Mouse (Mus musculus) lung, postnatal 0 days (tissue): ENCODE data around the gene Arid5b. TPM values are rescaled to one million over a fixed set of nuclear protein-coding genes. Genes with fewer than 3 reads are reported as not detected.
A peak's percentile ranks its signal among the peaks of the same experiment; 100 is the strongest.

Experiments used
- ATAC-seq: fragments of 200-750 bp; cut with Nextera tagmentation; 2 replicates; pipeline ENCODE4 v1.8.0; 2017; ENCODE audit warnings: moderate library complexity
- DNase-seq: peaks from one replicate; pipeline ENCODE4 v3.0.0-alpha.2; 2016; ENCODE audit warnings: low spot score
- H3K27ac ChIP-seq: fragments of 300-500 bp; sonication (generic); 2 replicates; pipeline ENCODE4 v1.5.1; 2014; ENCODE audit warnings: antibody characterized with exemption, mild to moderate bottlenecking, low read length, mixed read lengths
- H3K27me3 ChIP-seq: fragments of 300-500 bp; sonication (generic); replicated peaks from 2 replicates; pipeline ENCODE4 v1.6.1; 2014; ENCODE audit warnings: low read length, mixed read lengths; ENCODE audit not compliant: insufficient read depth
- H3K36me3 ChIP-seq: fragments of 300-500 bp; sonication (generic); 2 replicates; pipeline ENCODE4 v1.6.1; 2014; ENCODE audit warnings: low read length, mixed read lengths; ENCODE audit not compliant: insufficient read depth
- H3K4me1 ChIP-seq: fragments of 300-500 bp; sonication (generic); 2 replicates; pipeline ENCODE4 v1.6.1; 2014; ENCODE audit warnings: antibody characterized with exemption, low read depth, low read length, mixed read lengths; ENCODE audit not compliant: insufficient read depth
- H3K4me2 ChIP-seq: fragments of 300-500 bp; sonication (generic); replicated peaks from 2 replicates; pipeline ENCODE4 v1.6.1; 2014; ENCODE audit warnings: low read depth, mild to moderate bottlenecking, low read length, moderate library complexity, mixed read lengths
- H3K4me3 ChIP-seq: fragments of 300-500 bp; sonication (generic); 2 replicates; pipeline ENCODE4 v1.5.1; 2014; ENCODE audit warnings: low read depth, low read length
- H3K9ac ChIP-seq: fragments of 300-500 bp; sonication (generic); replicated peaks from 2 replicates; pipeline ENCODE4 v1.6.1; 2014; ENCODE audit warnings: low read depth, mild to moderate bottlenecking
- H3K9me3 ChIP-seq: fragments of 300-500 bp; sonication (generic); 2 replicates; pipeline ENCODE4 v1.6.1; 2016; ENCODE audit warnings: low read length, mixed read lengths
- CTCF ChIP-seq: IDR thresholded peaks from 2 replicates; pipeline ENCODE4 v1.5.1; 2016; ENCODE audit warnings: antibody characterized with exemption, mild to moderate bottlenecking
- EP300 ChIP-seq: IDR thresholded peaks from 2 replicates; pipeline ENCODE4 v1.6.1; 2016; ENCODE audit warnings: antibody characterized with exemption, mild to moderate bottlenecking, control low read depth
- WGBS: fragments of 180-500 bp; shearing (Covaris S2); extraction: QIAGEN DNeasy Blood & Tissue Kit; methylation state at CpG from one replicate; pipeline ENCODE4 v1.1.7; 2014; 5-methylcytosine and 5-hydroxymethylcytosine counted together
- polyA plus RNA-seq: library from polyadenylated mRNA; unstranded; fragments of >200 nt; fragmentation: Nextera tagmentation; extraction: Ambion mirVana; gene quantifications from 2 replicates; pipeline ENCODE4 v1.2.1, GENCODE M21; 2015

Gene Arid5b
- polyA plus RNA-seq, 1 experiment from 2014 or later = 42.8 TPM

DNA sequence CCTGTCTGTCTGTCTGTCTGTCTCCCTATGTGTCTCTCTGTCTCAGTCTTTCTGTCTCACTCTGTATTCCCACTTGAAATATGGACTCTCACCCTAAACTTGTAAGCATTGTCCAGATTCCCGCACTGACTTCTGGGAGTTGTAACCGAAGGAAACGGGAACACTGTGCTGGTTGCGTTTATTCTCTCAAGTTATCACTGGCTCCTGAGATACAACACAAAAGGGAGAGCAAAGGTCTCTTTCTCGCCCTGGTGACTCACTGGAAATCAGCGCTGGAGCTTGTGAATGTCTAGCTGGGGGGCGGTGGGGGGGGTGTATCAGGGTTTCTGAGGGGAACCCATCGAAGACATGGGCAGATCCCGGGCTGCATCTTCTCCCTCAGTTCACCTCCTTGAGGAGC is 82.2 kb downstream of the Arid5b start:
- Histone ChIP-seq H3K4me2 (no peak overlapping the region), H3K9me3 (no peaks in the 10 kb centered on the region), H3K4me1 (no peaks in the 10 kb centered on the region), H3K27me3 (no peaks in the 10 kb centered on the region), H3K4me3 (no peak overlapping the region), H3K36me3 (no peaks in the 10 kb centered on the region), H3K27ac (no peak overlapping the region), H3K9ac (no peak overlapping the region)
- WGBS = 74% methylated on average over 9 of the region's 9 CpGs
- ATAC-seq (no peak), DNase-seq (no peak)
- no peak for TF ChIP-seq EP300
- TF ChIP-seq CTCF = no peak

DNA sequence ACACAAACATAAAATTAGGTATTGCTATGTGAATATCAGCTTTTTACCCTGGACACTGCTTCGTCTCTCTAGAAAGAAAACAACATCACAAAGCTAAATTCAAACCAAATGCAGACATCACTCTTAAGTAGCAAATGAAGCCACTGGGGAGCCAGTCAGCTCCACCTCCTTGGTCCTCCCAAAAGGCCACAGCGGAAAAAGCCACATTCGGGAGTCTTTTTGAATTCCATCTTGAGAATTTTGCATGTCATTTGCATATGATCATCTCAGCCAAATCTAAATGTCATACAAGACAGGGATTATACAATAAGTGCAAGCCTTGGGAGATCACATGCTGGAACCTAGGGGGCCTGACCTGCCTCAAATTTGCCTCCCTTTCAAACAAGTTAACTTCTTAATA is 85.0 kb downstream of the Arid5b start:
- no peak for ATAC-seq
- 74% methylated on average over 3 of the region's 3 CpGs for WGBS

GRCm38 (mm10) chr10:68192824-68193255 is 85.7 kb downstream of the Arid5b start:
- Histone ChIP-seq H3K4me2 (peak overlapping the region; percentile 56), H3K9me3 (no peaks in the 10 kb centered on the region), H3K27ac (peak overlapping the region; percentile 63), H3K9ac (no peak overlapping the region), H3K36me3 (no peaks in the 10 kb centered on the region), H3K4me3 (no peak overlapping the region), H3K4me1 (no peaks in the 10 kb centered on the region; the same call in 1 of the 2 replicates), H3K27me3 (no peaks in the 10 kb centered on the region)
- TF ChIP-seq EP300 (peak; percentile 23; the same call in 1 of the 2 replicates), CTCF (no peak)
- DNase-seq = peak; percentile 80
- peak; percentile 77 for ATAC-seq
- WGBS = 32% methylated on average over 3 of the region's 3 CpGs

More for the DNA sequence above, 85.0 kb downstream of the Arid5b start:
- TF ChIP-seq CTCF (no peak), EP300 (no peak)
- H3K9me3 ChIP-seq = no peaks in the 10 kb centered on the region
- H3K9ac ChIP-seq = no peak overlapping the region
- H3K4me1 ChIP-seq = no peaks in the 10 kb centered on the region; the same call in 1 of the 2 replicates
- no peaks in the 10 kb centered on the region for H3K27me3 ChIP-seq
- H3K27ac ChIP-seq = 0 out of 2 replicates have a peak overlapping the region, but pooled peaks have one; percentile 20
- no peaks in the 10 kb centered on the region for H3K36me3 ChIP-seq
- DNase-seq = no peak
- no peak overlapping the region for H3K4me3 ChIP-seq
- no peak overlapping the region for H3K4me2 ChIP-seq

- DNase-seq = peak; percentile 70
- Histone ChIP-seq H3K9ac (no peak overlapping the region), H3K4me3 (peak overlapping the region; percentile 12; the same call in 1 of the 2 replicates), H3K27me3 (no peaks in the 10 kb centered on the region), H3K27ac (0 out of 2 replicates have a peak overlapping the region, but pooled peaks have one; percentile 49), H3K4me2 (peak overlapping the region; percentile 56), H3K36me3 (no peaks in the 10 kb centered on the region), H3K9me3 (no peaks in the 10 kb centered on the region), H3K4me1 (no peaks in the 10 kb centered on the region; the same call in 1 of the 2 replicates)
- no peak for TF ChIP-seq EP300
- no peak for TF ChIP-seq CTCF
- 13% methylated on average over 13 of the region's 13 CpGs for WGBS
- peak; percentile 23; the same call in 1 of the 2 replicates for ATAC-seq
These were observed 86.7 kb downstream of the Arid5b start for GRCm38 (mm10) chr10:68191691-68192380.

- Histone ChIP-seq H3K9ac (no peak overlapping the region), H3K4me1 (no peaks in the 10 kb centered on the region; the same call in 1 of the 2 replicates), H3K4me2 (peak overlapping the region; percentile 56; the same call in 1 of the 2 replicates), H3K27me3 (no peaks in the 10 kb centered on the region), H3K4me3 (peak overlapping the region; percentile 12; the same call in 1 of the 2 replicates), H3K36me3 (no peaks in the 10 kb centered on the region), H3K27ac (no peak overlapping the region), H3K9me3 (no peaks in the 10 kb centered on the region)
- DNase-seq (no peak), ATAC-seq (no peak)
- WGBS = 64% methylated on average over 5 of the region's 8 CpGs
- TF ChIP-seq EP300 (no peak), CTCF (no peak)
These were observed 87.4 kb downstream of the Arid5b start for GRCm38 (mm10) chr10:68191146-68191545.

GRCm38 (mm10) chr10:68189847-68190246 is 88.7 kb downstream of the Arid5b start:
- Histone ChIP-seq H3K27me3 (no peaks in the 10 kb centered on the region), H3K36me3 (peaks cover 9% of the 10 kb centered on the region; the same call in 1 of the 2 replicates), H3K4me1 (no peaks in the 10 kb centered on the region; the same call in 1 of the 2 replicates), H3K9ac (no peak overlapping the region), H3K9me3 (no peaks in the 10 kb centered on the region), H3K27ac (no peak overlapping the region), H3K4me3 (no peak overlapping the region), H3K4me2 (no peak overlapping the region)
- WGBS = 86% methylated on average over 3 of the region's 3 CpGs
- TF ChIP-seq EP300 = no peak
- TF ChIP-seq CTCF = no peak
- ATAC-seq (no peak), DNase-seq (no peak)
